Mouse (Mus musculus) liver, embryonic 14.5 days (tissue): Measurements from ENCODE around the gene Fbxw11. TPM values are rescaled to one million over a fixed set of nuclear protein-coding genes. Genes with fewer than 3 reads are reported as not detected.
"Not testable (repeated sequence)": the region's sequence is repeated elsewhere in the genome, so short reads cannot be mapped to it uniquely, and the experiment has no call there.

Experiments
- ATAC-seq: fragments of 200-750 bp; cut with Nextera tagmentation; 2 replicates; pipeline ENCODE4 v1.8.0; 2017; ENCODE audit warnings: moderate number of reproducible peaks, mild to moderate bottlenecking, moderate library complexity; ENCODE audit not compliant: insufficient read depth
- DNase-seq, 3 experiments: peaks; one replicate each; pipeline ENCODE4 v3.0.0-alpha.2; 2012 to 2013; ENCODE audit warnings: low read depth in 3 of 3, low spot score in 3 of 3
- H3K27ac ChIP-seq: fragments of 300-500 bp; sonication (generic); 2 replicates; pipeline ENCODE4 v1.5.1; 2014; ENCODE audit warnings: moderate library complexity, mild to moderate bottlenecking, control low read depth, inconsistent platforms
- H3K27me3 ChIP-seq: fragments of 300-500 bp; sonication (generic); 2 replicates; pipeline ENCODE4 v1.6.1; 2014; ENCODE audit warnings: mild to moderate bottlenecking, low read length, moderate library complexity; ENCODE audit not compliant: control insufficient read depth, insufficient read depth
- H3K36me3 ChIP-seq: fragments of 300-500 bp; sonication (generic); replicated peaks from 2 replicates; pipeline ENCODE4 v1.6.1; 2014; ENCODE audit warnings: low read depth; ENCODE audit not compliant: control insufficient read depth, insufficient read depth
- H3K4me1 ChIP-seq, 2 experiments: fragments of 200-500 bp in 1 of 2; fragments of 300-500 bp in 1 of 2; sonication (generic) in 1 of 2; replicated peaks; 2 replicates each; pipeline ENCODE4 v1.6.1; 2012 to 2014; ENCODE audit warnings: antibody characterized with exemption in 1 of 2, inconsistent platforms in 1 of 2, low read length in 1 of 2; ENCODE audit not compliant: control insufficient read depth in 2 of 2, insufficient read depth in 2 of 2
- H3K4me2 ChIP-seq: fragments of 300-500 bp; sonication (generic); 2 replicates; pipeline ENCODE4 v1.6.1; 2014; ENCODE audit warnings: low read depth, mild to moderate bottlenecking, control low read depth, moderate library complexity
- H3K4me3 ChIP-seq, 2 experiments: fragments of 200-500 bp in 1 of 2; fragments of 300-500 bp in 1 of 2; sonication (generic) in 1 of 2; 2 replicates each; pipeline ENCODE4 v1.5.1; 2012 to 2014; ENCODE audit warnings: low read depth in 2 of 2, low read length in 2 of 2, mild to moderate bottlenecking in 2 of 2, control low read depth in 1 of 2, inconsistent platforms in 1 of 2, moderate library complexity in 1 of 2; ENCODE audit not compliant: insufficient read depth in 1 of 2
- H3K9ac ChIP-seq: fragments of 300-500 bp; sonication (generic); replicated peaks from 2 replicates; pipeline ENCODE4 v1.6.1; 2014; ENCODE audit warnings: mild to moderate bottlenecking, control low read depth, moderate library complexity
- H3K9me3 ChIP-seq: fragments of 300-500 bp; sonication (generic); 2 replicates; pipeline ENCODE4 v1.6.1; 2016; ENCODE audit warnings: low read length, mixed read lengths; ENCODE audit not compliant: control insufficient read depth
- CTCF ChIP-seq: IDR thresholded peaks from 2 replicates; pipeline ENCODE4 v1.5.1; 2016; ENCODE audit warnings: antibody characterized with exemption, low read depth, control low read depth
- EP300 ChIP-seq: IDR thresholded peaks from 2 replicates; pipeline ENCODE4 v1.6.1; 2016; ENCODE audit warnings: antibody characterized with exemption, low read depth
- WGBS: fragments of 180-500 bp; shearing (Covaris S2); extraction: QIAGEN DNeasy Blood & Tissue Kit; methylation state at CpG from one replicate; pipeline ENCODE4 v1.1.7; 2014; ENCODE audit not compliant: insufficient replicate concordance; 5-methylcytosine and 5-hydroxymethylcytosine counted together
- polyA plus RNA-seq, 2 experiments: library from polyadenylated mRNA; depleted of rRNA in 1 of 2; stranded (reverse) in 1 of 2; unstranded in 1 of 2; fragments of >200 nt; fragmentation: Nextera tagmentation in 1 of 2; extraction: Ambion mirVana in 1 of 2; gene quantifications; 2 replicates each; pipeline versions ENCODE4 v1.2.1 to v1.2.3; 2012 to 2014

Gene Fbxw11
- polyA plus RNA-seq, 2 experiments: 10.9 to 13.9 TPM

DNA sequence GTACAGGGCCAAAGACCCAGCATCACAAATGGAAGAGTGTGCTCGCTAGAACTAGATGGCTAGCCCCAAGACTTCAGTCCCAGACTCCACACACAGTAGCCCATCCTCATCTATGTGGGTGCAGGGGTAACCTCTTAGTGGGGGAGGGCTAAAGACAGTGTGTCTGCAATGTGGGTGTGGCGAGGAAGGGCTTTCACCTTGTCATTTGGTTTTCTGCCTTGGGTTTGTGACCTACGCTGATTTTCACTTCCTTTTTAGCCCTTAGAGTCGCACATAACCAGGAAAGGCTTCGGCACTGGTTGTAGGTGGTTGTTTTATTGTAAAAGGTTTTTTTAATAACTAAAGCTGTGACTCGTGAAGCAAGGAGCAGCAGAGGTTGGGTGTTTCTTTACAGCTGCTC is 73.0 kb downstream of the Fbxw11 start:
- Histone ChIP-seq H3K9ac (no peak overlapping the region), H3K4me3 (no peak overlapping the region), H3K27ac (no peak overlapping the region), H3K4me1 (no peaks in the 10 kb centered on the region), H3K27me3 (no peaks in the 10 kb centered on the region), H3K36me3 (peaks cover 9% of the 10 kb centered on the region), H3K4me2 (no peak overlapping the region), H3K9me3 (no peaks in the 10 kb centered on the region)
- TF ChIP-seq EP300: no peak
- TF ChIP-seq CTCF: no peak
- WGBS: 65% methylated on average over 6 of the region's 6 CpGs
- DNase-seq (no peak), ATAC-seq (no peak)

DNA sequence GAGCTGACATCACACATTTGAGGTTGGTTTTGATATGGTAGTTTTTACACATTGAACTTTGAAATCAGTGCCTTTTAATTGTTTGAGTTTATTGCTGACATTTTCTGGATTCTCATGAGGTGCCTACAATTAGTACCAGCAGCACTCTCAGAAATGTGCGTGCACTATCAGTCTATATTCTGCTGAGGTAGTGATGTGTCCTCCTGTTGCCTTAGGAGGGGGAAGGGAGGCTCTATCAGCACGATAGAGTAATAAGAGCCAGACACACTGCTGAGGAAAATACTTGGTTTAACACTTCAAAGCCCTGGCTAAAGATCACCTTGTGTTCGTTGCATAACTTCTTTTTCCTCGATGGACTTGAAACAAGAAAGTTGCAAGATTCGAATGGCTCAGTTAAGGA is 73.4 kb downstream of the Fbxw11 start:
- Histone ChIP-seq H3K36me3 (peaks cover 9% of the 10 kb centered on the region), H3K9ac (no peak overlapping the region), H3K4me2 (no peak overlapping the region), H3K4me3 (no peak overlapping the region), H3K27ac (no peak overlapping the region), H3K9me3 (no peaks in the 10 kb centered on the region), H3K27me3 (no peaks in the 10 kb centered on the region), H3K4me1 (no peaks in the 10 kb centered on the region)
- ATAC-seq: no peak
- TF ChIP-seq CTCF (no peak), EP300 (no peak)
- WGBS: 73% methylated on average over 5 of the region's 5 CpGs
- no peak for DNase-seq

DNA sequence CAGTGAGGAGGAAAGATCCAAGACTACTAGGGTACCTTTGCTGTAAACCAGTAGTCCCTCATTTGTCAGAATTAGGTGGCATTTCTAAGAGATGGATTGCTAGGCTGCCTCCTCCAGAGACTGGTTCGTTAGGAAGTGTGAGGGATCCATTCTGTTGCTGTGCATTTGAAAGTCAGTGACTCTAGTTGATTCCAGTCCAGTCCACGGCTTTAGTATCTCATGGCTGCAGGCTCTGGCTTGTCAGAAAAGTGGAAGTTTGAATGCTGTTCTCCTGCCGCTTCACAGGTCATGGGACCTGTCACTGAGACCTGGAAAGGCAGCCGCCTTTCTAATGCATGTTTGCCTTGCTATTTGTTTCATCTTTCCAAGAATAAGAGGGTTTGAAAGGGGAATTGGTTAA is 74.4 kb downstream of the Fbxw11 start:
- no peak overlapping the region for H3K9ac ChIP-seq
- no peak for ATAC-seq
- H3K27ac ChIP-seq: no peak overlapping the region
- H3K4me2 ChIP-seq: no peak overlapping the region
- no peaks in the 10 kb centered on the region for H3K9me3 ChIP-seq
- no peaks in the 10 kb centered on the region for H3K4me1 ChIP-seq
- DNase-seq: no peak
- 70% methylated on average over 4 of the region's 4 CpGs for WGBS
- H3K36me3 ChIP-seq: peaks cover 6% of the 10 kb centered on the region
- no peak overlapping the region for H3K4me3 ChIP-seq
- TF ChIP-seq EP300: no peak
- TF ChIP-seq CTCF: no peak
- H3K27me3 ChIP-seq: no peaks in the 10 kb centered on the region

DNA sequence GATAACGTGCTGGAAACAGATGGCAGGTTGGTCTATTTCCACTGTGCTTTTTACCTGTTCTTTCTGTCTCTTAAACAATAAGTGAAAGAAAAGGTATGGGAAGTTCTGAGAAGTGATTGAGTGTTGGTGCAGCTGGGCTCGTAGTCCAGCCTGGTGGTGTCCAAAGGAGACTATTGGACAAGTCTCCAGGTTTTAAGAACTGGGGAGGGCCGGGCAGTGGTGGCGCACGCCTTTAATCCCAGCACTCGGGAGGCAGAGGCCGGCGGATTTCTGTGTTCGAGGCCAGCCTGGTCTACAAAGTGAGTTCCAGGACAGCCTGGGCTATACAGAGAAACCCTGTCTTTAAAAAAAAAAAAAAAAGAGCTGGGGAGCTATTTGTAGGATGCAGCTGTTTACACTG is 75.2 kb downstream of the Fbxw11 start:
- not testable (repeated sequence) for H3K9me3 ChIP-seq, H3K4me1 ChIP-seq, H3K27ac ChIP-seq, H3K4me2 ChIP-seq, H3K36me3 ChIP-seq, DNase-seq, H3K9ac ChIP-seq, ATAC-seq, H3K4me3 ChIP-seq, H3K27me3 ChIP-seq
- WGBS: 82% methylated on average over 9 of the region's 9 CpGs

DNA sequence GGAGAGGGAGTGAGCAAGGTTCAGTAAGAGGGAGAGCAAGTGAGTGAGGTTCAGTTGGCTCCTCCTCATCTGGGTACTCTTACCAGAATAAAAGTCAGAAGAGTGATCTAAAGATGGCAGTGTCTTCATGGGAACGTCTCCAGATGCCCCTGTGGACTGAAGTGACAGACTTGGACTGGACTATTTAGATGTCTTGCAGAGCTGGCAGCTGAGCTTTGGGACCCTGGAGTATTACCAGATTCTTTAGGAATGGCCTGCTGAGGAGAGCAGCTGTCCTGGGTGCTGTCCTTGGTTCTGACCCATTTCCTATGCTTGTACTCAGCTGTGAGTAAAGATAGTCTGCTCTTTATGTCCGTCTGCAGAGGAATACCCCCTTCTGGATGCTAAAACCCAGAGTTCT is 75.8 kb downstream of the Fbxw11 start:
- Histone ChIP-seq H3K27ac (no peak overlapping the region), H3K27me3 (no peaks in the 10 kb centered on the region), H3K4me1 (no peaks in the 10 kb centered on the region), H3K4me3 (no peak overlapping the region), H3K36me3 (no peaks in the 10 kb centered on the region; the same call in 1 of the 2 replicates), H3K9me3 (no peaks in the 10 kb centered on the region), H3K9ac (no peak overlapping the region), H3K4me2 (no peak overlapping the region)
- ATAC-seq (no peak), DNase-seq (no peak)
- 64% methylated on average over 2 of the region's 2 CpGs for WGBS
- TF ChIP-seq EP300 (no peak), CTCF (no peak)

DNA sequence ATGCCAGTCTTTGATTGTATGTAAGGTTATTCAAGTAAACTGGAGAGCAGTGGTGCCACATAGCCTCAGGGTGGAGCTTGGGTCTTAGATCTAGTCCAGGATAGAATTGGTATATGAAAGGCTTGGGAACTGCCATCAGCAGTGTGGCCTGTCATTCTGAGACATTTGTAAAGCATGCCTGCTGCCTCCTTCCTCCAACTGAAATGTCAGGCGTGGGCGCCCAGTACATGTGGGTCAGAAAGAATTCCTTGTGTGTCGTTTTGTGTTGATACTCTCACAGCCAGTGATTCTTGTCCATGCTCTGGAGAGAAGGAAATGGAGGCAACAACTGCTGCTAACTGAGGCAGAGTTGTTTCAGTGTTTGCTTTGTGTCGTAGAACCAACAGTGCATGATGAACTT is 76.5 kb downstream of the Fbxw11 start:
- DNase-seq (no peak), ATAC-seq (no peak)
- WGBS: 76% methylated on average over 4 of the region's 4 CpGs
- H3K27me3 ChIP-seq: no peaks in the 10 kb centered on the region
- H3K9me3 ChIP-seq: no peaks in the 10 kb centered on the region
- H3K27ac ChIP-seq: no peak overlapping the region
- no peaks in the 10 kb centered on the region for H3K36me3 ChIP-seq
- no peak overlapping the region for H3K4me3 ChIP-seq
- H3K4me1 ChIP-seq: no peaks in the 10 kb centered on the region
- no peak overlapping the region for H3K4me2 ChIP-seq
- TF ChIP-seq EP300 (no peak), CTCF (no peak)
- H3K9ac ChIP-seq: no peak overlapping the region
